Mouse (Mus musculus): Measurements from ENCODE around the gene Slc4a2.

Slc4a2 gene

GRCm38 (mm10) chr5:24466762-24467161 lies 43.1 kb downstream of the Slc4a2 start:
- DNase-seq (ENCODE audit: low spot score in 2 of 2): no peak

- peak; percentile 69 to 88 for DNase-seq (ENCODE audit: low spot score in 2 of 2)
These were observed 47.0 kb downstream of the Slc4a2 start for GRCm38 (mm10) chr5:24470600-24470999.

- DNase-seq (ENCODE audit: low spot score in 2 of 2): no peak
These were observed 49.4 kb downstream of the Slc4a2 start for GRCm38 (mm10) chr5:24472884-24473619.

GRCm38 (mm10) chr5:24474025-24474722 lies 50.5 kb downstream of the Slc4a2 start:
- no peak for DNase-seq (ENCODE audit: low spot score in 2 of 2)

- peak in 1 of 2 experiments; percentile 31 for DNase-seq (ENCODE audit: low spot score in 2 of 2)
These were observed 51.2 kb downstream of the Slc4a2 start for GRCm38 (mm10) chr5:24474723-24475261.

- DNase-seq (ENCODE audit: low spot score in 2 of 2): no peak
These were observed 52.0 kb downstream of the Slc4a2 start for GRCm38 (mm10) chr5:24475476-24476241.

- DNase-seq (ENCODE audit: low spot score in 2 of 2): no peak
These were observed 54.3 kb downstream of the Slc4a2 start for GRCm38 (mm10) chr5:24477909-24478308.

GRCm38 (mm10) chr5:24481647-24482046 lies 58.0 kb downstream of the Slc4a2 start:
- peak; percentile 48 to 79 for DNase-seq (ENCODE audit: low spot score in 2 of 2)

GRCm38 (mm10) chr5:24482247-24483079 lies 58.8 kb downstream of the Slc4a2 start:
- no peak for DNase-seq (ENCODE audit: low spot score in 2 of 2)

GRCm38 (mm10) chr5:24483326-24483725 lies 59.7 kb downstream of the Slc4a2 start:
- DNase-seq (ENCODE audit: low spot score in 2 of 2): peak in 1 of 2 experiments; percentile 33

GRCm38 (mm10) chr5:24484963-24485362 lies 61.3 kb downstream of the Slc4a2 start:
- no peak for DNase-seq (ENCODE audit: low spot score in 2 of 2)

- peak; percentile 75 to 93 for DNase-seq (ENCODE audit: low spot score in 2 of 2)
These were observed 62.5 kb downstream of the Slc4a2 start for GRCm38 (mm10) chr5:24486097-24486496.

- no peak for DNase-seq (ENCODE audit: low spot score in 2 of 2)
These were observed 63.1 kb downstream of the Slc4a2 start for GRCm38 (mm10) chr5:24486738-24487137.

- no peak for DNase-seq (ENCODE audit: low spot score in 2 of 2)
These were observed 66.8 kb downstream of the Slc4a2 start for GRCm38 (mm10) chr5:24490413-24490920.
